10 mouse cellular contexts compared by ENCODE assay signal in genomic region chr1:54578358-54579184, GRCm38 (mm10). TPM values are rescaled to one million over a fixed set of nuclear protein-coding genes. Genes with fewer than 3 reads are reported as not detected.
DNase-seq lines count a peak whose midpoint lies in the region; ATAC-seq and TF ChIP-seq lines count a peak whose summit lies in the region.
"Had no signal": no experiment of that assay in that cellular context is flagged by ENCODE, and none has a peak within 500 bp of the region (broad histone marks: within the 10 kb centered on the region; RNA-seq: fewer than 3 reads in every experiment).

No protein-coding gene starts in this region.

- H3K4me1 ChIP-seq in forebrain, embryonic 13.5 days: peaks cover 16% of the 10 kb centered on the region
- H3K4me1 ChIP-seq in midbrain, embryonic 14.5 days (ENCODE audit: control insufficient read depth, insufficient read depth, low read length): peaks cover 9% of the 10 kb centered on the region; the same call in 1 of the 2 replicates
- no peaks in the 10 kb centered on the region for H3K4me1 ChIP-seq in heart, embryonic 12.5 days (replicated peaks)
- H3K4me1 ChIP-seq in cerebellum, adult 2 months (ENCODE audit: control insufficient read depth, insufficient read depth, low read length): no peaks in the 10 kb centered on the region
- H3K4me1 ChIP-seq: limb, embryonic 13.5 days had no signal

- H3K27ac ChIP-seq in forebrain, embryonic 13.5 days: peak overlapping the region; percentile 64; the same call in 1 of the 2 replicates
- peak overlapping the region; percentile 53; the same call in 1 of the 2 replicates for H3K27ac ChIP-seq in midbrain, embryonic 14.5 days (replicated peaks; ENCODE audit: low read depth, low read length)
- no peak overlapping the region for H3K27ac ChIP-seq in heart, embryonic 12.5 days (ENCODE audit: poor library complexity, severe bottlenecking)
- H3K27ac ChIP-seq in cerebellum, adult 2 months (ENCODE audit: insufficient read depth, low read length): no peak overlapping the region
- H3K27ac ChIP-seq: limb, embryonic 13.5 days had no signal

- no peaks in the 10 kb centered on the region for H3K36me3 ChIP-seq in forebrain, embryonic 13.5 days (ENCODE audit: poor library complexity, severe bottlenecking)
- no peaks in the 10 kb centered on the region for H3K36me3 ChIP-seq in midbrain, embryonic 14.5 days (ENCODE audit: control insufficient read depth, insufficient read depth, low read length)
- no peaks in the 10 kb centered on the region for H3K36me3 ChIP-seq in heart, embryonic 12.5 days
- H3K36me3 ChIP-seq: limb, embryonic 13.5 days had no signal

- no peak for DNase-seq in frontal cortex, postnatal 10 days (ENCODE audit: low spot score in 2 of 2)
- peak; percentile 51 for DNase-seq in CD4-positive helper T cell, adult 2 months (ENCODE audit: low read depth, low spot score)
- DNase-seq in midbrain, embryonic 14.5 days: peak; percentile 88
- DNase-seq in gastrocnemius, postnatal 25 days: no peak
- DNase-seq in cerebellum, adult 2 months: no peak
- DNase-seq: cerebellum, adult 9-10 months had no signal

- 13% methylated on average over 8 of the region's 8 CpGs for WGBS in forebrain, embryonic 13.5 days
- WGBS in midbrain, embryonic 14.5 days: 15% methylated on average over 8 of the region's 8 CpGs
- WGBS in heart, embryonic 12.5 days: 63% methylated on average over 8 of the region's 8 CpGs
- 38% methylated on average over 8 of the region's 8 CpGs for WGBS in cerebellum, adult 2 months

- H3K9me3 ChIP-seq in forebrain, embryonic 13.5 days (replicated peaks): no peaks in the 10 kb centered on the region
- H3K9me3 ChIP-seq in midbrain, embryonic 14.5 days (ENCODE audit: control insufficient read depth, low read length): no peaks in the 10 kb centered on the region
- no peaks in the 10 kb centered on the region for H3K9me3 ChIP-seq in heart, embryonic 12.5 days (replicated peaks)
- H3K9me3 ChIP-seq: limb, embryonic 13.5 days had no signal

- H3K4me2 ChIP-seq in forebrain, embryonic 13.5 days: peak overlapping the region; percentile 48
- H3K4me2 ChIP-seq in midbrain, embryonic 14.5 days (ENCODE audit: low read length): peak overlapping the region; percentile 27
- H3K4me2 ChIP-seq in heart, embryonic 12.5 days: no peak overlapping the region
- H3K4me2 ChIP-seq: limb, embryonic 13.5 days had no signal

- H3K9ac ChIP-seq in forebrain, embryonic 13.5 days: no peak overlapping the region; the same call in 1 of the 2 replicates
- no peak overlapping the region for H3K9ac ChIP-seq in midbrain, embryonic 14.5 days (replicated peaks; ENCODE audit: low read length)
- H3K9ac ChIP-seq in heart, embryonic 12.5 days: no peak overlapping the region
- H3K9ac ChIP-seq: limb, embryonic 13.5 days had no signal

- no peak for TF ChIP-seq POLR2A in cerebellum, adult 2 months (IDR thresholded peaks at IDR 0.05; ENCODE audit: borderline replicate concordance, insufficient read depth, low read length)

- no peak overlapping the region for H3K4me3 ChIP-seq in forebrain, embryonic 13.5 days
- no peak overlapping the region for H3K4me3 ChIP-seq in midbrain, embryonic 14.5 days (replicated peaks; ENCODE audit: low read depth, low read length)
- H3K4me3 ChIP-seq in heart, embryonic 12.5 days: no peak overlapping the region
- H3K4me3 ChIP-seq in cerebellum, adult 2 months (replicated peaks; ENCODE audit: insufficient read depth, low read depth, low read length): no peak overlapping the region
- H3K4me3 ChIP-seq: limb, embryonic 13.5 days had no signal

- peak; percentile 92 for ATAC-seq in frontal cortex, adult (ENCODE audit: low TSS enrichment)
- peak; percentile 80 for ATAC-seq in forebrain, embryonic 13.5 days
- peak; percentile 81 for ATAC-seq in midbrain, embryonic 14.5 days (ENCODE audit: low FRiP score, low TSS enrichment)
- ATAC-seq in heart, embryonic 12.5 days (ENCODE audit: insufficient number of reproducible peaks, low FRiP score): no peak

- TF ChIP-seq CTCF in cerebellum, adult 2 months (IDR thresholded peaks at IDR 0.05; ENCODE audit: borderline replicate concordance, insufficient read depth, low read depth, low read length): no peak

- no peaks in the 10 kb centered on the region for H3K27me3 ChIP-seq in forebrain, embryonic 13.5 days
- H3K27me3 ChIP-seq in midbrain, embryonic 14.5 days (ENCODE audit: control insufficient read depth, insufficient read depth, low read length): no peaks in the 10 kb centered on the region
- no peaks in the 10 kb centered on the region for H3K27me3 ChIP-seq in heart, embryonic 12.5 days (replicated peaks)
- no peaks in the 10 kb centered on the region for H3K27me3 ChIP-seq in cerebellum, adult 2 months (ENCODE audit: control insufficient read depth, insufficient read depth, low read length)
- H3K27me3 ChIP-seq: limb, embryonic 13.5 days had no signal

RNA-seq across cellular contexts. Expression of gene Pgap1, which starts 21.1 kb away (rescaled TPM):
- 26.7 and 29.7 TPM in 2 replicates for polyA plus RNA-seq in forebrain, embryonic 13.5 days (2015; fragmentation: Nextera tagmentation; extraction: Ambion mirVana)
- 53.5 and 68.4 TPM in 2 replicates for polyA plus RNA-seq in midbrain, embryonic 14.5 days (2014; fragmentation: Nextera tagmentation; extraction: Ambion mirVana)
- 5.8 TPM in 2 replicates for polyA plus RNA-seq in heart, embryonic 12.5 days (2016; fragmentation: Nextera tagmentation; extraction: Ambion mirVana)
- total RNA-seq in gastrocnemius, postnatal 25 days (2021): 1 to 10 TPM; 2.0 to 2.6 TPM
- 6.7 TPM in 2 replicates for polyA plus RNA-seq in cerebellum, adult 2 months (2012; rRNA removed)

Comparison
In these comparisons a context has a peak if more than half of its experiments do, and no peak if none do; other contexts are left out.
1. DNase-seq: peak in CD4-positive helper T cell, adult 2 months (single experiment) and midbrain, embryonic 14.5 days (single experiment); none in frontal cortex, postnatal 10 days (0 of 2), gastrocnemius, postnatal 25 days (single experiment) and cerebellum, adult 2 months (0 of 2).
2. H3K27ac ChIP-seq: peak in forebrain, embryonic 13.5 days (single experiment) and midbrain, embryonic 14.5 days (single experiment); none in heart, embryonic 12.5 days (single experiment) and cerebellum, adult 2 months (single experiment).